Comparison of ENCODE assay signal across 8 mouse cellular contexts in the genomic region with DNA sequence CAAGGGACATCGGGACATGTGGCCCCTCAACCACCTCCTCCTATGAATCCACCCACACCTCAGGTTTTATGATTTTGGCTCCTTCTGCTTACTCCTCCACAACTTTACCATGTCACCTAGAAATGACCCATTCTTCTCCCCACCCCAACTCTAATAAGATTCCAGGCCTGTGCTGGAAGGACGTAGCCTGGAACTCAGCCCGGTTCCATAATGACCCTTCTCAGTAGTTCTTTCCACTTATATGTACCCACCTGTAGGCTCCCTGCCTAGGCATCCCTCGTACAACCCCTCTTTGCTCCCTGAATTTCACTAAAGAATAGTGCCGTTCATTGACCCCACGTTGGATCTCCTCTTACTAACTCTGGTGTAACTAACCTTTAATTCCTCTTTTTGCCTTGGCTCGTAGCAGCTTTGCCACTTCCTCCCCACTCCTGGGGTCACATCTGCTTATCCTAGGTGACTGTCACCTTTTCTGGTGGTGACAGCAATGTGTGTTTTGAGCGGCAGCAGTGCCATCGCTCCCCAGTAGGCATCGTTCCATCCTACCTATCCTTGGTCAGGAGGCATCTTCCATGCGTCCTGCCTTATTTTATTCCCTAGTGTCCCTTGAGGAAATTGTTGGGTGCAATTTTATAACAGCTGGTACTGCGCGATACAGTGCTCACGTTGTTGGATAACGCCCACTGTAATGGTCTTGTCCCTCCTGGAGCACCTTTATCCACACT. TPM values are rescaled to one million over a fixed set of nuclear protein-coding genes. Genes with fewer than 3 reads are reported as not detected.
DNase-seq lines count a peak whose midpoint lies in the region; ATAC-seq and TF ChIP-seq lines count a peak whose summit lies in the region.

No protein-coding gene starts in this region.

- WGBS in cerebellum, adult 2 months = 18% methylated on average over 15 of the region's 15 CpGs
- WGBS in forebrain, postnatal 0 days = 46% methylated on average over 15 of the region's 15 CpGs
- 34% methylated on average over 15 of the region's 15 CpGs for WGBS in limb, embryonic 15.5 days
- WGBS in neural tube, embryonic 15.5 days = 44% methylated on average over 15 of the region's 15 CpGs

- peak overlapping the region; percentile 91 for H3K9ac ChIP-seq in forebrain, postnatal 0 days
- peak overlapping the region; percentile 98 for H3K9ac ChIP-seq in limb, embryonic 15.5 days
- H3K9ac ChIP-seq in neural tube, embryonic 15.5 days (replicated peaks) = peak overlapping the region; percentile 97

- H3K4me2 ChIP-seq in forebrain, postnatal 0 days (ENCODE audit: low read depth) = peak overlapping the region; percentile 66
- H3K4me2 ChIP-seq in limb, embryonic 15.5 days = peak overlapping the region; percentile 88
- H3K4me2 ChIP-seq in neural tube, embryonic 15.5 days = peak overlapping the region; percentile 89

- H3K36me3 ChIP-seq in forebrain, postnatal 0 days (ENCODE audit: insufficient read depth) = peaks cover 32% of the 10 kb centered on the region
- H3K36me3 ChIP-seq in limb, embryonic 15.5 days = peaks cover 34% of the 10 kb centered on the region
- peaks cover 32% of the 10 kb centered on the region for H3K36me3 ChIP-seq in neural tube, embryonic 15.5 days

- TF ChIP-seq POLR2A in cerebellum, adult 2 months (IDR thresholded peaks at IDR 0.05; ENCODE audit: borderline replicate concordance, insufficient read depth, low read length) = no peak

- H3K4me1 ChIP-seq in cerebellum, adult 2 months (ENCODE audit: control insufficient read depth, insufficient read depth, low read length) = peaks cover 16% of the 10 kb centered on the region; the same call in 1 of the 2 replicates
- H3K4me1 ChIP-seq in forebrain, postnatal 0 days (ENCODE audit: insufficient read depth) = peaks cover 25% of the 10 kb centered on the region
- peaks cover 29% of the 10 kb centered on the region for H3K4me1 ChIP-seq in limb, embryonic 15.5 days
- H3K4me1 ChIP-seq in neural tube, embryonic 15.5 days = peaks cover 39% of the 10 kb centered on the region

- no peak for TF ChIP-seq CTCF in cerebellum, adult 2 months (IDR thresholded peaks at IDR 0.05; ENCODE audit: borderline replicate concordance, insufficient read depth, low read depth, low read length)
- TF ChIP-seq CTCF in forebrain, postnatal 0 days (IDR thresholded peaks at IDR 0.05; ENCODE audit: low read depth) = no peak

- H3K9me3 ChIP-seq in forebrain, postnatal 0 days (ENCODE audit: low read length) = no peaks in the 10 kb centered on the region
- no peaks in the 10 kb centered on the region for H3K9me3 ChIP-seq in limb, embryonic 15.5 days
- no peaks in the 10 kb centered on the region for H3K9me3 ChIP-seq in neural tube, embryonic 15.5 days (replicated peaks)

- intact Hi-C loops in left cerebral cortex, postnatal 36 days (cut with DNase I) = loop anchor here (5.0 to 10.0 kb wide), 5 partner anchors 42 to 460 kb away; a partner anchor contains a TSS

- no peak for DNase-seq in cerebellum, adult 2 months
- no peak for DNase-seq in cerebellum, adult 18-20 months
- DNase-seq in CD4-positive helper T cell, adult 2 months (ENCODE audit: low read depth, low spot score) = peak; percentile 30
- no peak for DNase-seq in forebrain, postnatal 0 days
- no peak for DNase-seq in frontal cortex, postnatal 25 days (ENCODE audit: low spot score in 2 of 2)
- DNase-seq in left cerebral cortex, postnatal 36 days (ENCODE audit: low spot score in 2 of 2) = no peak

- H3K27ac ChIP-seq in cerebellum, adult 2 months (ENCODE audit: insufficient read depth, low read length) = no peak overlapping the region
- H3K27ac ChIP-seq in forebrain, postnatal 0 days (ENCODE audit: low read depth, low read length) = peak overlapping the region; percentile 92; the same call in 1 of the 2 replicates
- peak overlapping the region; percentile 98 for H3K27ac ChIP-seq in limb, embryonic 15.5 days
- H3K27ac ChIP-seq in neural tube, embryonic 15.5 days (replicated peaks) = peak overlapping the region; percentile 98

- no peak for ATAC-seq in forebrain, postnatal 0 days
- ATAC-seq in limb, embryonic 15.5 days (ENCODE audit: insufficient number of reproducible peaks, low FRiP score, low TSS enrichment, low read depth) = no peak
- no peak for ATAC-seq in neural tube, embryonic 15.5 days (ENCODE audit: low FRiP score)

- H3K27me3 ChIP-seq in cerebellum, adult 2 months (ENCODE audit: control insufficient read depth, insufficient read depth, low read length) = no peaks in the 10 kb centered on the region
- H3K27me3 ChIP-seq in forebrain, postnatal 0 days (ENCODE audit: insufficient read depth, low read length) = no peaks in the 10 kb centered on the region
- H3K27me3 ChIP-seq in limb, embryonic 15.5 days = no peaks in the 10 kb centered on the region
- no peaks in the 10 kb centered on the region for H3K27me3 ChIP-seq in neural tube, embryonic 15.5 days (replicated peaks)

- peak overlapping the region; percentile 62 for H3K4me3 ChIP-seq in cerebellum, adult 2 months (replicated peaks; ENCODE audit: insufficient read depth, low read depth, low read length)
- peak overlapping the region; percentile 80 for H3K4me3 ChIP-seq in forebrain, postnatal 0 days (ENCODE audit: low read depth, low read length)
- H3K4me3 ChIP-seq in limb, embryonic 15.5 days = peak overlapping the region; percentile 99
- H3K4me3 ChIP-seq in neural tube, embryonic 15.5 days (replicated peaks) = peak overlapping the region; percentile 95

RNA-seq across cellular contexts. Expression of a gene that starts 1.0 kb away (rescaled TPM):
- 52.7 and 55.7 TPM in 2 replicates for polyA plus RNA-seq in cerebellum, adult 2 months (2012; rRNA removed)
- 68.9 and 71.9 TPM in 2 replicates for total RNA-seq in forebrain, postnatal 0 days (2014; rRNA removed)
- polyA plus RNA-seq in forebrain, postnatal 0 days (2015; fragmentation: Nextera tagmentation; extraction: Ambion mirVana) = 9.5 and 9.9 TPM in 2 replicates
- 7.8 and 9.4 TPM in 2 replicates for polyA plus RNA-seq in limb, embryonic 15.5 days (2015; fragmentation: Nextera tagmentation; extraction: Ambion mirVana)
- polyA plus RNA-seq in neural tube, embryonic 15.5 days (2015; fragmentation: Nextera tagmentation; extraction: Ambion mirVana) = 10.8 and 11.1 TPM in 2 replicates
- total RNA-seq in left cerebral cortex, postnatal 36 days (2021) = 10 to 100 TPM; 83.9 to 91.6 TPM

RNA-seq across cellular contexts. Expression of a gene that starts 10.0 kb away (rescaled TPM):
- polyA plus RNA-seq in cerebellum, adult 2 months (2012; rRNA removed) = 46.2 and 51.4 TPM in 2 replicates
- total RNA-seq in forebrain, postnatal 0 days (2014; rRNA removed) = 32.8 and 41.9 TPM in 2 replicates
- polyA plus RNA-seq in forebrain, postnatal 0 days (2015; fragmentation: Nextera tagmentation; extraction: Ambion mirVana) = 14.5 and 17.3 TPM in 2 replicates
- polyA plus RNA-seq in limb, embryonic 15.5 days (2015; fragmentation: Nextera tagmentation; extraction: Ambion mirVana) = 0.22 and 0.37 TPM in 2 replicates
- 18.9 and 22.5 TPM in 2 replicates for polyA plus RNA-seq in neural tube, embryonic 15.5 days (2015; fragmentation: Nextera tagmentation; extraction: Ambion mirVana)
- total RNA-seq in left cerebral cortex, postnatal 36 days (2021) = 10 to 100 TPM; 27.5 to 29.1 TPM

RNA-seq across cellular contexts. Expression of a gene that starts 56.8 kb away (rescaled TPM):
- 1.7 and 1.9 TPM in 2 replicates for polyA plus RNA-seq in cerebellum, adult 2 months (2012; rRNA removed)
- 1.8 and 2.1 TPM in 2 replicates for total RNA-seq in forebrain, postnatal 0 days (2014; rRNA removed)
- polyA plus RNA-seq in forebrain, postnatal 0 days (2015; fragmentation: Nextera tagmentation; extraction: Ambion mirVana) = 0.65 and 0.86 TPM in 2 replicates
- 2.7 and 3.9 TPM in 2 replicates for polyA plus RNA-seq in limb, embryonic 15.5 days (2015; fragmentation: Nextera tagmentation; extraction: Ambion mirVana)
- 1.4 and 2.0 TPM in 2 replicates for polyA plus RNA-seq in neural tube, embryonic 15.5 days (2015; fragmentation: Nextera tagmentation; extraction: Ambion mirVana)
- 1 to 10 TPM; 2.9 to 4.0 TPM for total RNA-seq in left cerebral cortex, postnatal 36 days (2021)

RNA-seq across cellular contexts. Expression of a gene that starts 59.6 kb away (rescaled TPM):
- polyA plus RNA-seq in cerebellum, adult 2 months (2012; rRNA removed) = 108 and 112 TPM in 2 replicates
- total RNA-seq in forebrain, postnatal 0 days (2014; rRNA removed) = 62.4 and 78.2 TPM in 2 replicates
- polyA plus RNA-seq in forebrain, postnatal 0 days (2015; fragmentation: Nextera tagmentation; extraction: Ambion mirVana) = 14.0 and 18.5 TPM in 2 replicates
- 10.3 and 10.4 TPM in 2 replicates for polyA plus RNA-seq in limb, embryonic 15.5 days (2015; fragmentation: Nextera tagmentation; extraction: Ambion mirVana)
- polyA plus RNA-seq in neural tube, embryonic 15.5 days (2015; fragmentation: Nextera tagmentation; extraction: Ambion mirVana) = 22.9 and 24.6 TPM in 2 replicates
- total RNA-seq in left cerebral cortex, postnatal 36 days (2021) = 100 to 1,000 TPM; 123 to 156 TPM

Comparison
In these comparisons a context has a peak if more than half of its experiments do, and no peak if none do; other contexts are left out.
1. RNA of a gene that starts 10.0 kb away (polyA plus RNA-seq): 46.2 to 51.4 TPM in cerebellum, adult 2 months, 18.9 to 22.5 TPM in neural tube, embryonic 15.5 days and 14.5 to 17.3 TPM in forebrain, postnatal 0 days; 0.22 to 0.37 TPM in limb, embryonic 15.5 days; every median in the first group is over 10 times any median in the second.
2. Peak in every context shown above with its lines, with median percentiles within 50 percentile points of each other: H3K4me3 ChIP-seq, H3K4me2 ChIP-seq and H3K9ac ChIP-seq.